ENCODE assay signal across 8 mouse cellular contexts in genomic region chr5:139251736-139252080, GRCm38 (mm10). TPM values are rescaled to one million over a fixed set of nuclear protein-coding genes. Genes with fewer than 3 reads are reported as not detected.
A peak's percentile ranks its signal among the peaks of the same experiment; 100 is the strongest.
DNase-seq lines count a peak whose midpoint lies in the region; ATAC-seq and TF ChIP-seq lines count a peak whose summit lies in the region.

No protein-coding gene starts in this region.

- H3K4me2 ChIP-seq in embryonic facial prominence, embryonic 13.5 days, result peak overlapping the region; percentile 94
- peak overlapping the region; percentile 74 for H3K4me2 ChIP-seq in intestine, embryonic 16.5 days (ENCODE audit: low read depth, low read length)
- peak overlapping the region; percentile 96 for H3K4me2 ChIP-seq in myocyte (ENCODE audit: low read depth)

- WGBS in embryonic facial prominence, embryonic 13.5 days, result under 1% methylated on average over 8 of the region's 8 CpGs
- WGBS in intestine, embryonic 16.5 days, result under 1% methylated on average over 8 of the region's 8 CpGs

- peak overlapping the region; percentile 91 for H3K27ac ChIP-seq in left cerebral cortex, adult 2 months
- H3K27ac ChIP-seq in embryonic facial prominence, embryonic 13.5 days, result peak overlapping the region; percentile 80
- peak overlapping the region; percentile 74 for H3K27ac ChIP-seq in intestine, embryonic 16.5 days (ENCODE audit: low read length)

- H3K36me3 ChIP-seq in embryonic facial prominence, embryonic 13.5 days, result peaks cover 48% of the 10 kb centered on the region
- H3K36me3 ChIP-seq in intestine, embryonic 16.5 days (ENCODE audit: control insufficient read depth, insufficient read depth, low read length), result peaks cover 5% of the 10 kb centered on the region; the same call in 1 of the 2 replicates
- H3K36me3 ChIP-seq in myocyte (ENCODE audit: control insufficient read depth, insufficient read depth), result peaks cover 13% of the 10 kb centered on the region

- H3K27me3 ChIP-seq in embryonic facial prominence, embryonic 13.5 days, result no peaks in the 10 kb centered on the region
- H3K27me3 ChIP-seq in intestine, embryonic 16.5 days (replicated peaks; ENCODE audit: control insufficient read depth, insufficient read depth, low read length), result no peaks in the 10 kb centered on the region
- H3K27me3 ChIP-seq in myocyte (ENCODE audit: control insufficient read depth, insufficient read depth, insufficient read length), result no peaks in the 10 kb centered on the region

- H3K79me2 ChIP-seq in myocyte (ENCODE audit: control insufficient read depth, insufficient read depth), result peaks cover 41% of the 10 kb centered on the region

- H3K4me1 ChIP-seq in embryonic facial prominence, embryonic 13.5 days, result peaks cover 28% of the 10 kb centered on the region
- H3K4me1 ChIP-seq in intestine, embryonic 16.5 days (ENCODE audit: control insufficient read depth, insufficient read depth, low read length), result peaks cover 11% of the 10 kb centered on the region

- no peak for TF ChIP-seq POLR2A in myocyte (IDR thresholded peaks at IDR 0.05; ENCODE audit: insufficient read length, low read depth)

- DNase-seq in left cerebral cortex, adult 2 months (ENCODE audit: extremely low spot score in 1 of 2, low spot score in 2 of 2), result no peak
- DNase-seq in left cerebral cortex, postnatal 14 days (ENCODE audit: low spot score in 2 of 2), result no peak
- DNase-seq in urinary bladder, postnatal 10 days (ENCODE audit: low spot score), result no peak
- DNase-seq in layer of hippocampus, adult 11-12 months (ENCODE audit: low spot score), result no peak
- DNase-seq in left cerebral cortex, postnatal 36 days (ENCODE audit: low spot score in 2 of 2), result no peak

- no peaks in the 10 kb centered on the region for H3K9me3 ChIP-seq in embryonic facial prominence, embryonic 13.5 days
- no peaks in the 10 kb centered on the region for H3K9me3 ChIP-seq in intestine, embryonic 16.5 days (ENCODE audit: control insufficient read depth, low read length)

- ATAC-seq in embryonic facial prominence, embryonic 13.5 days (ENCODE audit: insufficient number of reproducible peaks, insufficient read depth, low FRiP score, low TSS enrichment, low read depth), result no peak; the same call in 1 of the 2 replicates
- ATAC-seq in intestine, embryonic 16.5 days, result peak; percentile 41

- peak overlapping the region; percentile 92 for H3K4me3 ChIP-seq in left cerebral cortex, adult 2 months
- peak overlapping the region; percentile 83 for H3K4me3 ChIP-seq in embryonic facial prominence, embryonic 13.5 days
- H3K4me3 ChIP-seq in intestine, embryonic 16.5 days (ENCODE audit: low read length), result peak overlapping the region; percentile 79
- H3K4me3 ChIP-seq in myocyte, result peak overlapping the region; percentile 67

- intact Hi-C loops in left cerebral cortex, adult 2 months (cut with DNase I), result loop anchor here (2.0 kb wide), 2 partner anchors 51 to 73 kb away; partner anchors contain the start of genes Adap1 and Sun1
- intact Hi-C loops in left cerebral cortex, postnatal 14 days (cut with DNase I), result no loop called here
- intact Hi-C loops in left cerebral cortex, postnatal 36 days (cut with DNase I), result loop anchor here (1.0 kb wide), 1 partner anchor 51 kb away; the partner anchor contains the start of gene Sun1

- peak overlapping the region; percentile 35 for H3ac ChIP-seq in myocyte (ENCODE audit: control insufficient read depth, insufficient read length)

- H3K9ac ChIP-seq in embryonic facial prominence, embryonic 13.5 days, result peak overlapping the region; percentile 79
- H3K9ac ChIP-seq in intestine, embryonic 16.5 days (ENCODE audit: low read depth, low read length), result peak overlapping the region; percentile 70

- TF ChIP-seq CTCF in left cerebral cortex, adult 2 months (IDR thresholded peaks at IDR 0.05), result no peak

TF ChIP-seq in myocyte, 11 proteins besides CTCF, POLR2A, EP300 and RAD21:
- 0 out of 2 replicates have a peak, but pooled peaks have one; percentile 12 for TF ChIP-seq CEBPB (IDR thresholded peaks at IDR 0.05; ENCODE audit: insufficient read depth, poor library complexity, severe bottlenecking)
- no peak for TF ChIP-seq E2F4 (IDR thresholded peaks at IDR 0.05; ENCODE audit: insufficient read depth)

RNA-seq across cellular contexts. Expression of gene Get4, which starts 0.4 kb away (rescaled TPM):
- 10 to 100 TPM; 44.8 to 48.9 TPM for total RNA-seq in left cerebral cortex, adult 2 months (2021)
- 10 to 100 TPM; 47.6 to 55.7 TPM for total RNA-seq in left cerebral cortex, postnatal 14 days (2021)
- 137 and 160 TPM in 2 replicates for polyA plus RNA-seq in embryonic facial prominence, embryonic 13.5 days (2015; fragmentation: Nextera tagmentation; extraction: Ambion mirVana)
- 136 and 143 TPM in 2 replicates for polyA plus RNA-seq in intestine, embryonic 16.5 days (2015; fragmentation: Nextera tagmentation; extraction: Ambion mirVana)
- polyA plus RNA-seq in myocyte (2012; fragmentation: generic; extraction: Trizol), result 106 TPM
- 10 to 100 TPM; 51.5 to 52.9 TPM for total RNA-seq in left cerebral cortex, postnatal 36 days (2021)

RNA-seq across cellular contexts. Expression of gene Sun1, which starts 51.3 kb away (rescaled TPM):
- total RNA-seq in left cerebral cortex, adult 2 months (2021), result 100 to 1,000 TPM; 135 to 147 TPM
- total RNA-seq in left cerebral cortex, postnatal 14 days (2021), result 100 to 1,000 TPM in 1 of 2 experiments, 10 to 100 TPM in 1; 98.7 to 116 TPM
- polyA plus RNA-seq in embryonic facial prominence, embryonic 13.5 days (2015; fragmentation: Nextera tagmentation; extraction: Ambion mirVana), result 51.5 and 53.0 TPM in 2 replicates
- polyA plus RNA-seq in intestine, embryonic 16.5 days (2015; fragmentation: Nextera tagmentation; extraction: Ambion mirVana), result 36.6 and 38.8 TPM in 2 replicates
- 65.5 TPM for polyA plus RNA-seq in myocyte (2012; fragmentation: generic; extraction: Trizol)
- total RNA-seq in left cerebral cortex, postnatal 36 days (2021), result 100 to 1,000 TPM; 136 to 141 TPM
